Mouse (Mus musculus) kidney, embryonic 16.5 days (tissue): ENCODE data around the gene Nup35. TPM values are rescaled to one million over a fixed set of nuclear protein-coding genes. Genes with fewer than 3 reads are reported as not detected.

Source experiments
- ATAC-seq: fragments of 200-750 bp; cut with Nextera tagmentation; 2 replicates; pipeline ENCODE4 v1.8.0; 2017; ENCODE audit warnings: moderate TSS enrichment; ENCODE audit not compliant: low FRiP score, low TSS enrichment
- H3K27ac ChIP-seq: fragments of 300-500 bp; sonication (generic); 2 replicates; pipeline ENCODE4 v1.5.1; 2014; ENCODE audit warnings: low read length
- H3K27me3 ChIP-seq: fragments of 300-500 bp; sonication (generic); 2 replicates; pipeline ENCODE4 v1.6.1; 2014; ENCODE audit warnings: low read length, control low read depth, mixed read lengths; ENCODE audit not compliant: insufficient read depth
- H3K36me3 ChIP-seq: fragments of 300-500 bp; sonication (generic); 2 replicates; pipeline ENCODE4 v1.6.1; 2014; ENCODE audit warnings: low read length, control low read depth, mixed read lengths; ENCODE audit not compliant: insufficient read depth
- H3K4me1 ChIP-seq: fragments of 300-500 bp; sonication (generic); 2 replicates; pipeline ENCODE4 v1.6.1; 2014; ENCODE audit warnings: low read length, control low read depth, mixed read lengths; ENCODE audit not compliant: insufficient read depth
- H3K4me2 ChIP-seq: fragments of 300-500 bp; sonication (generic); replicated peaks from 2 replicates; pipeline ENCODE4 v1.6.1; 2014; ENCODE audit warnings: low read depth, low read length
- H3K4me3 ChIP-seq: fragments of 300-500 bp; sonication (generic); 2 replicates; pipeline ENCODE4 v1.5.1; 2014; ENCODE audit warnings: mild to moderate bottlenecking, low read length
- H3K9ac ChIP-seq: fragments of 300-500 bp; sonication (generic); replicated peaks from 2 replicates; pipeline ENCODE4 v1.6.1; 2014; ENCODE audit warnings: low read length
- H3K9me3 ChIP-seq: fragments of 300-500 bp; sonication (generic); 2 replicates; pipeline ENCODE4 v1.6.1; 2016; ENCODE audit warnings: low read length, control low read depth
- WGBS: fragments of 180-500 bp; shearing (Covaris S2); extraction: QIAGEN DNeasy Blood & Tissue Kit; methylation state at CpG from one replicate; pipeline ENCODE4 v1.1.7; 2014; 5-methylcytosine and 5-hydroxymethylcytosine counted together
- polyA plus RNA-seq: library from polyadenylated mRNA; unstranded; fragments of >200 nt; fragmentation: Nextera tagmentation; extraction: Ambion mirVana; gene quantifications from 2 replicates; pipeline ENCODE4 v1.2.1, GENCODE M21; 2015

Gene Nup35
- polyA plus RNA-seq, 1 experiment from 2014 or later = 55.0 TPM

DNA sequence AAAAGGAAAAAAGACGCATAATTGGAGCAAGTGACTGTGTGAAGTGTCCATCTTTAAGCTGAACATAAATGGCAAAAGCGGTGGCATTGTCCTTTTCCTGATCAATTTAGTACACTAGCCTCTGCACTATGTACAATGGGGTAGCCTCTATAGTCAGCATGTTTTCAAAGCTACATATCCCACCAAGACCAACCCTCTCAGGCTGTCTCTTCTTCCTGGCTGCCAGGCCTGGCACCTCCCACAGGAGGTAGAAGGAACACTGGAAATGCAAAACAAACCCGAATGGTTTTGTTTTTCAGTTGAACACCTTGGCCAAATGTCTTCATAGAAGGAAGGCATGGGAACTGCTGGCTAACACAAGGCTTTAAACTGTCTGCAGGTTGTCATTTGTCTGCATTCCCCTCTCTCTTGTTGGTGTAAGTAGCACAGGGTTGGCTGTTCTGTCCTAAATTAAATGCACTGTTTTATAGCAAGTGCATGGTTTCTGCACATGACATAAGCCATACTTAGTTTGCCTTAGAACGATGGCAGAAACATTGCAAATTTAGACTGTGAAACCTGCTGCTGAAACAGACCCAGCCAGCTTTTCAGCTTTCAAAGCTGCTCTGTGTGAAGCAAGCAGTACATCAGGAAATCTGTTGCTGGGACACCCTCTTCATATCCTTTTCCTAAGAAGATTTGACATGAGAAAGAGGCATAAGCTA lies 22.7 kb upstream of the Nup35 start:
- 70% methylated on average over 4 of the region's 4 CpGs for WGBS

GRCm38 (mm10) chr2:80596960-80597359 lies 20.1 kb upstream of the Nup35 start:
- Histone ChIP-seq H3K4me1 (no peaks in the 10 kb centered on the region), H3K27me3 (no peaks in the 10 kb centered on the region), H3K4me3 (no peak overlapping the region), H3K27ac (no peak overlapping the region), H3K4me2 (no peak overlapping the region), H3K9ac (no peak overlapping the region), H3K36me3 (no peaks in the 10 kb centered on the region), H3K9me3 (no peaks in the 10 kb centered on the region)
- no peak for ATAC-seq
- 75% methylated on average over 5 of the region's 5 CpGs for WGBS

More for the DNA sequence above, 22.7 kb upstream of the Nup35 start:
- no peaks in the 10 kb centered on the region for H3K27me3 ChIP-seq
- no peak overlapping the region for H3K4me3 ChIP-seq
- H3K36me3 ChIP-seq = no peaks in the 10 kb centered on the region
- H3K4me2 ChIP-seq = no peak overlapping the region
- no peak overlapping the region for H3K27ac ChIP-seq
- no peaks in the 10 kb centered on the region for H3K4me1 ChIP-seq
- H3K9me3 ChIP-seq = no peaks in the 10 kb centered on the region
- H3K9ac ChIP-seq = no peak overlapping the region
- ATAC-seq = no peak

GRCm38 (mm10) chr2:80599850-80600249 lies 17.2 kb upstream of the Nup35 start:
- Histone ChIP-seq H3K4me3 (no peak overlapping the region), H3K4me1 (no peaks in the 10 kb centered on the region), H3K27me3 (no peaks in the 10 kb centered on the region), H3K4me2 (no peak overlapping the region), H3K36me3 (no peaks in the 10 kb centered on the region), H3K9ac (no peak overlapping the region), H3K9me3 (no peaks in the 10 kb centered on the region), H3K27ac (no peak overlapping the region)
- 86% methylated on average over 3 of the region's 3 CpGs for WGBS
- ATAC-seq = no peak

GRCm38 (mm10) chr2:80600611-80601010 lies 16.4 kb upstream of the Nup35 start:
- ATAC-seq = no peak

GRCm38 (mm10) chr2:80602756-80603155 lies 14.3 kb upstream of the Nup35 start:
- no peaks in the 10 kb centered on the region for H3K4me1 ChIP-seq
- no peak overlapping the region for H3K4me3 ChIP-seq
- 96% methylated on average over 12 of the region's 13 CpGs for WGBS

More at GRCm38 (mm10) chr2:80600611-80601010, 16.4 kb upstream of the Nup35 start:
- Histone ChIP-seq H3K4me2 (no peak overlapping the region), H3K4me1 (no peaks in the 10 kb centered on the region), H3K4me3 (no peak overlapping the region), H3K9ac (no peak overlapping the region), H3K9me3 (no peaks in the 10 kb centered on the region), H3K27me3 (no peaks in the 10 kb centered on the region), H3K27ac (no peak overlapping the region), H3K36me3 (no peaks in the 10 kb centered on the region)

GRCm38 (mm10) chr2:80603771-80604426 lies 13.1 kb upstream of the Nup35 start:
- no peaks in the 10 kb centered on the region for H3K36me3 ChIP-seq
- ATAC-seq = no peak
- H3K27me3 ChIP-seq = no peaks in the 10 kb centered on the region
- WGBS = 90% methylated on average over 19 of the region's 19 CpGs
- H3K4me2 ChIP-seq = no peak overlapping the region
- H3K9me3 ChIP-seq = no peaks in the 10 kb centered on the region
- no peak overlapping the region for H3K4me3 ChIP-seq
- no peak overlapping the region for H3K27ac ChIP-seq
- H3K4me1 ChIP-seq = no peaks in the 10 kb centered on the region
- H3K9ac ChIP-seq = no peak overlapping the region

More at GRCm38 (mm10) chr2:80602756-80603155, 14.3 kb upstream of the Nup35 start:
- no peak overlapping the region for H3K27ac ChIP-seq
- ATAC-seq = no peak
- H3K9me3 ChIP-seq = no peaks in the 10 kb centered on the region
- H3K4me2 ChIP-seq = no peak overlapping the region
- no peak overlapping the region for H3K9ac ChIP-seq
- no peaks in the 10 kb centered on the region for H3K27me3 ChIP-seq
- H3K36me3 ChIP-seq = no peaks in the 10 kb centered on the region

- 58% methylated on average over 1 of the region's 1 CpGs for WGBS
Measured at GRCm38 (mm10) chr2:80612286-80612685, 4.8 kb upstream of the Nup35 start.

GRCm38 (mm10) chr2:80612796-80613195 lies 4.2 kb upstream of the Nup35 start:
- WGBS = 64% methylated on average over 2 of the region's 2 CpGs
- no peak overlapping the region for H3K4me2 ChIP-seq
- no peak for ATAC-seq
- H3K27me3 ChIP-seq = no peaks in the 10 kb centered on the region
- no peaks in the 10 kb centered on the region for H3K36me3 ChIP-seq
- H3K9me3 ChIP-seq = no peaks in the 10 kb centered on the region
- no peak overlapping the region for H3K27ac ChIP-seq
- H3K4me1 ChIP-seq = peaks cover 3% of the 10 kb centered on the region; the same call in 1 of the 2 replicates
- H3K9ac ChIP-seq = no peak overlapping the region
- H3K4me3 ChIP-seq = no peak overlapping the region

More at GRCm38 (mm10) chr2:80612286-80612685, 4.8 kb upstream of the Nup35 start:
- no peak overlapping the region for H3K9ac ChIP-seq
- ATAC-seq = no peak
- no peaks in the 10 kb centered on the region for H3K27me3 ChIP-seq
- no peak overlapping the region for H3K4me2 ChIP-seq
- no peaks in the 10 kb centered on the region for H3K36me3 ChIP-seq
- no peaks in the 10 kb centered on the region for H3K9me3 ChIP-seq
- no peak overlapping the region for H3K27ac ChIP-seq
- H3K4me3 ChIP-seq = no peak overlapping the region
- no peaks in the 10 kb centered on the region for H3K4me1 ChIP-seq

GRCm38 (mm10) chr2:80618991-80619390 lies 2.0 kb downstream of the Nup35 start:
- H3K4me3 ChIP-seq = no peak overlapping the region
- peaks cover 5% of the 10 kb centered on the region; the same call in 1 of the 2 replicates for H3K4me1 ChIP-seq
- H3K4me2 ChIP-seq = no peak overlapping the region
- H3K27me3 ChIP-seq = no peaks in the 10 kb centered on the region
- no peak for ATAC-seq
- no peak overlapping the region for H3K9ac ChIP-seq
- 88% methylated on average over 3 of the region's 3 CpGs for WGBS
- no peaks in the 10 kb centered on the region for H3K9me3 ChIP-seq
- H3K36me3 ChIP-seq = 0 out of 2 replicates have a peak, but pooled peaks cover 2% of the 10 kb centered on the region
- no peak overlapping the region for H3K27ac ChIP-seq

- peaks cover 5% of the 10 kb centered on the region; the same call in 1 of the 2 replicates for H3K4me1 ChIP-seq
- no peak overlapping the region for H3K4me3 ChIP-seq
- ATAC-seq = no peak
- H3K9ac ChIP-seq = no peak overlapping the region
- no peak overlapping the region for H3K4me2 ChIP-seq
- H3K27me3 ChIP-seq = no peaks in the 10 kb centered on the region
- H3K9me3 ChIP-seq = peaks cover 3% of the 10 kb centered on the region; the same call in 1 of the 2 replicates
- H3K27ac ChIP-seq = no peak overlapping the region
- WGBS = 94% methylated on average over 3 of the region's 3 CpGs
- peaks cover 16% of the 10 kb centered on the region; the same call in 1 of the 2 replicates for H3K36me3 ChIP-seq
Measured at GRCm38 (mm10) chr2:80621921-80622320, 4.9 kb downstream of the Nup35 start.
